Mouse (Mus musculus) mouse embryonic stem cell (cell line): ENCODE data around the gene Ghdc.

Experiments used
- in situ Hi-C, 2 experiments: fragments of 300-500 bp; cut with MboI; formaldehyde crosslinking; loops; 1 replicate in 1 of 2; 3 replicates in 1 of 2; pipeline ENCODE4 v1.14.3; 2019 to 2020; ENCODE audit warnings: low sequenced_read_pairs in 2 of 2, low pct_unique_long_range_greater_than_20kb in 1 of 2, mixed read lengths in 1 of 2; ENCODE audit not compliant: unreplicated experiment in 1 of 2

Gene Ghdc

DNA sequence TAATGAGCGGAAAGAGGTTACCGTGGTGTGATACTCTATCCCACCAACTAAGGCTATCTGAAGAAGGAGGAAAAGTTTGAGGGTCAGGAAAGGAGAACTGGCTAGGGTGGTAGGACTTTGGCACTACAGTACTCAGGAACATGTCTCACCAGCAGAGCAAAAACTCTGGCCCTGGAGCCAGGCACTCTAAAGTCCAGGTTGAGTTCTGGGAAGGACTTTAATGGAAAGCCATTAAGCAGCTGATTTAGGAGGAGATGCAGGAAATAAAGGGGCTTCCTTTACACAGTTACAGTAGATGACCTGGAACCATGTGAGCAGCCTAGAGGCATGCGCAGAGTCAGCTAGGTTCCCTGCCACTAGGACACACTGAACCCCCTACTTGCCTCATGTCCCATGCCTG is 43.6 kb downstream of the Ghdc start:
- in situ Hi-C loops = no loop called here

DNA sequence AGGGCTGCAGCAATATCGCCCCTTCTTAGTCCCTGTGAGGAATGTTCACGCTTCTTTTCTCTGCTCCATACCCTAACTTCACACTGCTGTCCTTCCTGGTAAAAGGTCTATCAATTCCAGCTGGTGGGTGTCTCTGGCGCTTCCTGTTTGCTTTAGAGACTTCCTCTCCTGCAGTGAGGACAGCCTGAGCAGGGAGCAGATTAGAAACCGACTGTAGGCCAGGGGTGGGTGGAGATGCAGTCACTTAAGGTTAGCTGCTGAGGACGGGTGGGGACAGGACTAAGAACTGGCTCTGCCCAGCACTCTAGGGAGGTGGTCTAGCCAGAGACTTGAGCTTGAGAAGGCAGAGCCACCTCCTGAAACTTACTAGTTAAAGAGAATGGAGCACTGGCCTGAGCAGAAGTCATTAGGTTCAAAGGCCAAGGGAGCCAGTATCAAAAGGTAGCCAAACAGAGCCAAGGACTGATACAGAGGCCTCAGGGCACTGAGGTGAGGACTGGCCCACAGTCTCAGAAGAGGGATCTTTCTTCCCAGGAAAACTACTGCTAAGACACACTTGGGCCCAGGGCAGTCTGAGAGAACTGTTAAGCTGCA is 45.7 kb downstream of the Ghdc start:
- in situ Hi-C loops = no loop called here

DNA sequence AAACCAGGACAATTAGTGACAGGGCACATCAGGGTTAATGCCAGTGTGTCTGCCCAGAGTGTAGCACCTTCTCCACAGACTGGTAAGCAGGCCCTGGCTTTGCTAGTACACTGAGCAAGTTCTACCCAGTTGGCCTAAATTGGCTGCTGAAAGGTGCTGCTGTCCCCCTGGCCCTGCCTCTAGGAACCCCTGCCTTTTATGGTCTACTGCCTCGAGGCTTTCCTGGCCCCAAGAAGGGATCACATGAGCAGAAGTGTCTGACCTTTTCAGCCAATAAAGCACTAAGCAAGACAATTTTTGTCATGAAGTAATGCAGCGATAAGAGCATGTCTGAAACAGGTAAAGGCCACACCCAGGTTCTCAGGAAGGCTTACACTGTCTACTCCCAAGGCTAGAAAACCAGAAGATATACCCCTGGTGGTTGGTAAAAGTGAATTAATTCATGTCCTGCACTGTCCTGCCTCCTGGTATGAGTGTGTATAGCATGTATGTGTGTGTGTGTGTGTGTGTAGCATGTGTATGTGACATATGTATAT is 48.2 kb downstream of the Ghdc start:
- in situ Hi-C loops = no loop called here

DNA sequence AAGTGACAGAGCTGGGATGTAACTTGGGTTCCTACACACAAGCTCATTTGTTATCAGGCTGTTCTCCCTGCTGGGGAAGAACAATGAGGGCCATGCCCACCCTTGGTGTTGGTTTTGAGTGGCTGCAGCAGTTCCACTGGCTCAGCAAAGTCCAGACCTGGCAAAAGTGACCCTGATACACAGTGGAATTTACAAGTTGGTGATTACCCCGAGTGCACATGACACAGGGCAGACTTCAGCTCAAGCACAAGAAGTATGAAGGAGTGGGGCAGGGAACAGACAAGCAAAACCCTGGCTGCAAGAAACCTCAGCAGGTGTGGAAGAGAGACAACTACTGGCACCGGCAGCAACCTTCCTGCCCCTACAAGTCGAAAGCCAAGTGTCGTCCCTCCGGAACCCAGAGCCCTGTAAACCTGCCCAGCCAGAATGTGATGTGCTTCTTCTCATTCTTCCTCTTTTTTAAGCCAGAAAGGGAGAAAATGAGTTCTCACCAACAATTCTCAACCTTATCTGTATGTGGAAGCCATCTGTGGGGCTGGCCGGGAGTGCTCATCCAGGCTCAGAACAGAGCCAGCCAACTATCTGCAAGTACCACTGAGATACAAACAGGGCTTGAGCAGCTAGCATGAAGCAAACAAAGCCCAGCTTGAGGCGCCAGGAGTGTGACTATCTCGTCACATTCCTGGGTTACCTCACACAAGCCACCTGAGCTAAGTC is 48.8 kb downstream of the Ghdc start:
- in situ Hi-C loops = no loop called here

DNA sequence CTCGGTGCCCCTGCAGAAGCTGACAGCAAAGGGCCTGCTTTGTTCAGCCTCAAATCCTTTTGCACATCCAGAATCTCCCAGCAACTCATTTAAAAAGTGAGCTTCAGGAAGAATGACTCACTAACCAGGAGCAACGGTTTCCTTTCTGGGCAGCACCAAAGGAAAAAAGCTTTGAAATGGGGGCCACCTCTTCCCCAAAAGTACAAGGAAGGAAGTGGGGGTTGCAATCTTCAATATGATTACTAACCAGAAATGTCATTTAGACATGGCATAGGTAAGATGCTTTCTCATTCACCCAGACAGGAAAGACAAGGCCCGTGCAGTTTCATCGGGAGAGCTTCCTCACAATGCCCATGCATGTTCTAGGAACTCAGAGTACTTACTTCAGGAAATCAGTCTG is 49.5 kb downstream of the Ghdc start:
- in situ Hi-C loops = no loop called here

DNA sequence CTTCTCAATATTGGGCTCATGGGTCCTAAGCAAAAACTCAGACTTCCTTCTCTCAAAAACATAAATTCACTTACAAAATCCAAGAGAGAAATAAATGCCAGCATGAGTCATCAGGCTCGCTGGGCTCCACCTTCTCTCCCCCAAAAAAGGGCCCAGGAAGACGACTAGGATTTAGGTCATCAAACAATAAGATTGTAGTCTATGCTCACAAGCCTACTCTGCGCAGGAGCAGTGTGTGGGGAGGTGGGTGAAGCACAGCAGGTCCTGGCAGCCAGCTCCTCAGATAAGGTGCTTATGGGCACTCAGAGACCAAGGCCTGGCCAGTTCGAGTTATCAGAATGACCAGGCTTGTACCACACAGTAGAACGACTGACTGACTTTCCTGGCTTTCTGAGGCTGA is 50.4 kb downstream of the Ghdc start:
- in situ Hi-C loops = no loop called here

DNA sequence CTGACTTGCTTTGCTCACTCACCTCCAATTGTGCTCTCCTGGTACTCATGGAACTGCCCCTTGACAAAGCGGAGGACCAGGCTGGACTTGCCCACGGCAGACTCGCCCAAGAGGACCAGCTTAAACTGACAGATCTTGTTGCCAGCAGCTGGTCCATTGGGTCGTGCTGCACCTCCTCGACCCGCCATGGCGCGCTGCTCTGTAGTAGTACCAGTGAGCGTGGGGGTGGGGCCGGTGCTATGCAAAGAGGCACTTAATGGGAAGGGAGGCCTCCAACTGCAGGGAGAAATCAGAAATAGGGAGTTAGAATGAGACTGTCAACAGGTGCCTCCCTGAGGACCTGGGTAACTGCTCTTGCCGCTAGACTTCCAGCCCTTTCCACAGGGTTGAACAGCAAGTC is 50.9 kb downstream of the Ghdc start:
- in situ Hi-C loops = no loop called here

DNA sequence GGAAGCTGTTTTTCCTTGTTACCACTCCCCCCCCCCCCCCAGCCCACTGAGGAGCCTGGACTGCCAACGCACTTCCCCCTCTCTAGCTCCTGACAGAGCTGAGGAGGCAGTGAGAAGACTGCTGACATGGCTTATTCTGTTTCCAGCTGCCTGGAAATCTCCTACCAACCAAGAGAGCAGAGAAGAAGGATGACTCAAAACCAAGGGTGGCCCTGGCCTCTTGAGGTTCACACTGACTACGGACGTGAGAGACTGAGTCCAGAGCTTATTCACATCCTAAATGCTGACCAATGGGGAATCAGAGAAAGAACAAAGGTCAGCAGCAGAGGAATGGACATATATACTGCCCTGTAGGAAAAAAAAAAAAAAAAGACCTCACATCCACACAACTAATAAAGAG is 51.4 kb downstream of the Ghdc start:
- in situ Hi-C loops = no loop called here

DNA sequence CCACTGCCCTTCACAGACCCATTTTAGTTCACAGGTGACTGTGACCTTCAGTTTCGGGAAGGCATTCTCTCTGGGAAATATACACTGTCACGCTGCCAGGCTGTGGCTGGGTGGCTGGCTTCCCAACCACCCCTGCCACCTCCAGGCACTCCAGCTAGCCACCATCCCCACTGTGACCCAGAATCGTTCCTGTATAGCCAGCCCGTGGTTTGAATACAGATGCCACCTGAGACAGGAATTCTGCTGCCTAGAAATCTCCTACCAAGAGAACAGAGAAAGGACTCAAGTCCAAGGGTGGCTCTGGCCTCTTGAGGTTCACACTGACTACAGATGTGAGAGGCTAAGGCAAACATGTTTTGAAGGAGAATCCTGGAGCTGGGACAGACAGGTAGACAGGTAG is 51.9 kb downstream of the Ghdc start:
- in situ Hi-C loops = no loop called here

DNA sequence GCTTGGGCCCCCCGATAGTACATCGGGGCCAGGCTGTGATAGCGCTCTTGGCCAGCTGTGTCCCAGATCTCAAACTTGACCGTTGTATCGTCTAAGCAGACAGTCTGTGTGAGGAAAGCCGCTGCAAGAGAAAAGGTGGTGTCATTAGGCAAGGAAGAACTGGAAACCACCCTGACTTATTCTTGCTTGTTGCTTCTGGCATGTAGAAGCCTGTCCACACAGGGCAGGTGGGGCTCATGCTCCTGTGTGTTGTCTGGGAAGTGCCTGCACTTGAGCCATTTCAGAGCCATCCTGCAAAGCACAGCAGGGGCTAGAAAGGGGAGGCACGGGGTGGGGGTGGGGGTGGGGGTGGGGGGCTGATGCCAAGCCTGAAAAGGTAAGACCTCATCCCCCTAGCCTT is 52.3 kb downstream of the Ghdc start:
- in situ Hi-C loops = no loop called here

DNA sequence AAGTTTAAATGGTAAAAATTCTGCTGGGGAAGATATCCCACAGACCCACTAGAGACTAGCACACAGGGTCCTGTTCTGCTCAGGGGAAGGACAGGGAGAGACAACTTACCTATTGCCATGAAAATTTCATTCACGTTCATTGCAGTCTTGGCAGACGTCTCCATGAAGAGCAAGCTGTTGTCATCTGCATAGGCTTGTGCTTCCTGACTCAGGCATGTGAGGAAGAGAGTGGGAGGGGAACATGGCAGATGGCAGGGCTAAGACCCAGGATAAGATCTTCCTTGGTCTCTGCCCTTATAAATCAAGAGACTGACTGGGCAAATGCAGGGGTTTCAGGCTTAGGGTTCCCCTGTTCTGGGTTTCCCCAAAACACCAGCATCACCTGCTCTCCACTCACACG is 54.1 kb downstream of the Ghdc start:
- in situ Hi-C loops = no loop called here
